Mouse (Mus musculus): ENCODE results near the gene Trim29. TPM values are rescaled to one million over a fixed set of nuclear protein-coding genes. Genes with fewer than 3 reads are reported as not detected.
A peak's percentile ranks its signal among the peaks of the same experiment; 100 is the strongest.

The Trim29 gene
- total and polyA plus RNA-seq, 3 experiments = not detected

DNA sequence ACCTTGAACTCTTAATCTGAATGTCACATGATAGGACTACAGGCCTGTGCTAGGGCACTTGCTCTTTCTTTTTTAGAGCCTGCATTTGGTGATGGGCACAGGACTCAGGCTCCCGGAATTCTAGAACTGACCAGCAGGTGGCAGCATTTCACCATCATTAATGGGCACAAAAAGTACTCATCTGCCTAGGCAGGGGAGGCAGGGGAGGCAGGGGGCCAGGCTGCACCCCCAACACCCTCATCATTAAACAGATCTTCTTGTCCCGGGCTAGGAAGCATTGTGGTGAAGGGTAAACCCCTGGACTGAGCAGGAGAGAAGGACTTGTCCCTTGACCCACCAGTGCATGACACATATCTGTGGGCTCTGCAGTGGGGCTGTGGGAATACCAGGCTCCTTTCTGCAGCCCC, 29.0 kb downstream of the Trim29 start:
- Histone ChIP-seq H3K79me2 (ENCODE audit: control insufficient read depth, insufficient read depth, low read length, poor library complexity) (no peaks in the 10 kb centered on the region), H3K4me1 (ENCODE audit: control insufficient read depth in 1 of 2, insufficient read depth in 2 of 2, low read length in 2 of 2) (no peaks in the 10 kb centered on the region), H3K27me3 (ENCODE audit: control insufficient read depth in 1 of 2, insufficient read depth in 2 of 2, low read length in 2 of 2) (no peaks in the 10 kb centered on the region), H3K9ac (ENCODE audit: control insufficient read depth, low read depth, low read length, poor library complexity, severe bottlenecking) (no peak overlapping the region), H3K9me3 (replicated peaks; ENCODE audit: insufficient read depth, low read length) (no peaks in the 10 kb centered on the region), H3K4me3 (ENCODE audit: control insufficient read depth in 1 of 2, insufficient read depth in 1 of 2, low read depth in 2 of 2, low read length in 2 of 2) (no peak overlapping the region), H3K36me3 (ENCODE audit: control insufficient read depth in 1 of 2, insufficient read depth in 2 of 2, low read length in 2 of 2) (no peaks in the 10 kb centered on the region), H3K27ac (ENCODE audit: control insufficient read depth, low read depth, low read length) (no peak overlapping the region)
- TF ChIP-seq ZC3H11A (IDR thresholded peaks at IDR 0.05; ENCODE audit: low read depth, low read length) (peak; percentile 59), CTCF (IDR thresholded peaks at IDR 0.05 in 2 of 3, conservative IDR thresholded peaks at IDR 0.05 in 1 of 3; ENCODE audit: control insufficient read depth in 1 of 3, insufficient read depth in 1 of 3, low read depth in 2 of 3, low read length in 3 of 3, poor library complexity in 1 of 3, severe bottlenecking in 1 of 3) (peak in 2 of 3 experiments; percentile 64 to 70; a peak in 5 of 6 replicates), RAD21 (IDR thresholded peaks at IDR 0.05; ENCODE audit: low read depth, low read length) (peak; percentile 67), UBTF (IDR thresholded peaks at IDR 0.05; ENCODE audit: borderline replicate concordance, insufficient read depth, low read depth, low read length) (no peak), SMC3 (IDR thresholded peaks at IDR 0.05; ENCODE audit: low read depth, low read length) (peak; percentile 64), GABPA (IDR thresholded peaks at IDR 0.05; ENCODE audit: low read depth, low read length) (no peak)
- DNase-seq (ENCODE audit: low read depth, low spot score) = peak; percentile 29

DNA sequence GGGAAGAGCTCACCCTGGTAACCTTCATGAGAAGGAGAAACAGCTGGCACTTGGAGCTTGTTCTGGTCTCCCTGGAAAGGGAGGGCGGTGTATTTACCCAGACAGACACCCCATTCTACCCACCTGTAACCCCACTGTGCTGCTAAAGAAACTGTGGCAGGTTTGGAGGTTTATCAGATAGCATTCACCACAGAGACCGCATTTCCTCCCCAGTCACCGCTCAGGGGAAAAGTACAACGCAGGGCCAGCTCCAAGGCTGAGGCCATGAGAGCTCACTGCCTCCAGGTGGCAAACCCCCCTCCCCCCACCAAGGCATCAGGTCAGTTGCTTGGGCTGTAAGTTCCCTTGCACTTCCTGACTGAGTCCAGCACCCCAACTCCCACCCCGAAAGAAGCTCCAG, 39.4 kb downstream of the Trim29 start:
- Histone ChIP-seq H3K27ac (ENCODE audit: control insufficient read depth, low read depth, low read length) (no peak overlapping the region), H3K4me1 (ENCODE audit: control insufficient read depth in 1 of 2, insufficient read depth in 2 of 2, low read length in 2 of 2) (no peaks in the 10 kb centered on the region)

DNA sequence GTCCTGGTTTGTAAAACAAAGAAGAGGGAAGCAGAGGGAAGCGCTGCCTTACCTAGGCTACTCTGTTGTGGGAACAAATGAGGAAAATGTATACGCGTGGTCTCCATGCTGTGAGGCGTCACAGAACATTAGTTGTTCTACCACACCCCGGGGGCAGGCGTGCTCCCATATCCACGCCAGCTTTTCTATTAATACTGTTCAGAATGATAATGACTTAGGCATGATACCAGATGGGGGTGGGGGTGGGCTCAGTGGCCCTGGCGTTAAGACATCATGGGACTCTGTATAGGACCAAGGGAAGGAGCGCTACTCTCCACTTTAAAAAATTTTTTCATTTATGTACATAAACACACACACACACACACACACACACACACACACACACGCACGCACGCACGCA, 40.4 kb downstream of the Trim29 start:
- no peak for DNase-seq (ENCODE audit: low read depth, low spot score)
- Histone ChIP-seq H3K4me3 (ENCODE audit: control insufficient read depth in 1 of 2, insufficient read depth in 1 of 2, low read depth in 2 of 2, low read length in 2 of 2) (no peak overlapping the region), H3K9ac (ENCODE audit: control insufficient read depth, low read depth, low read length, poor library complexity, severe bottlenecking) (no peak overlapping the region), H3K9me3 (replicated peaks; ENCODE audit: insufficient read depth, low read length) (no peaks in the 10 kb centered on the region), H3K36me3 (ENCODE audit: control insufficient read depth in 1 of 2, insufficient read depth in 2 of 2, low read length in 2 of 2) (no peaks in the 10 kb centered on the region), H3K27me3 (ENCODE audit: control insufficient read depth in 1 of 2, insufficient read depth in 2 of 2, low read length in 2 of 2) (no peaks in the 10 kb centered on the region; a peak in 1 of 4 replicates), H3K79me2 (ENCODE audit: control insufficient read depth, insufficient read depth, low read length, poor library complexity) (no peaks in the 10 kb centered on the region), H3K4me1 (ENCODE audit: control insufficient read depth in 1 of 2, insufficient read depth in 2 of 2, low read length in 2 of 2) (no peaks in the 10 kb centered on the region), H3K27ac (ENCODE audit: control insufficient read depth, low read depth, low read length) (no peak overlapping the region)
- no peak for TF ChIP-seq MYC (IDR thresholded peaks at IDR 0.05; ENCODE audit: low read depth, low read length)
- no peak for TF ChIP-seq SMC3 (IDR thresholded peaks at IDR 0.05; ENCODE audit: low read depth, low read length)
- TF ChIP-seq JUND (IDR thresholded peaks at IDR 0.05; ENCODE audit: low read depth, low read length) = no peak
- TF ChIP-seq CTCF (IDR thresholded peaks at IDR 0.05 in 2 of 3, conservative IDR thresholded peaks at IDR 0.05 in 1 of 3; ENCODE audit: control insufficient read depth in 1 of 3, insufficient read depth in 1 of 3, low read depth in 2 of 3, low read length in 3 of 3, poor library complexity in 1 of 3, severe bottlenecking in 1 of 3) = no peak
- TF ChIP-seq ZC3H11A (IDR thresholded peaks at IDR 0.05; ENCODE audit: low read depth, low read length) = no peak
- TF ChIP-seq HCFC1 (IDR thresholded peaks at IDR 0.05; ENCODE audit: low read depth, low read length) = no peak
- TF ChIP-seq KAT2A (conservative IDR thresholded peaks at IDR 0.05; ENCODE audit: low read depth, low read length) = no peak
- no peak for TF ChIP-seq POLR2AphosphoS5 (IDR thresholded peaks at IDR 0.05; ENCODE audit: borderline replicate concordance, low read depth, low read length)

More for the DNA sequence above, 39.4 kb downstream of the Trim29 start:
- no peaks in the 10 kb centered on the region for H3K79me2 ChIP-seq (ENCODE audit: control insufficient read depth, insufficient read depth, low read length, poor library complexity)
- H3K4me3 ChIP-seq (ENCODE audit: control insufficient read depth in 1 of 2, insufficient read depth in 1 of 2, low read depth in 2 of 2, low read length in 2 of 2) = no peak overlapping the region
- H3K27me3 ChIP-seq (ENCODE audit: control insufficient read depth in 1 of 2, insufficient read depth in 2 of 2, low read length in 2 of 2) = no peaks in the 10 kb centered on the region; a peak in 1 of 4 replicates
- DNase-seq (ENCODE audit: low read depth, low spot score) = no peak
- H3K9ac ChIP-seq (ENCODE audit: control insufficient read depth, low read depth, low read length, poor library complexity, severe bottlenecking) = no peak overlapping the region
- no peaks in the 10 kb centered on the region for H3K9me3 ChIP-seq (replicated peaks; ENCODE audit: insufficient read depth, low read length)
- TF ChIP-seq USF1 (IDR thresholded peaks at IDR 0.05; ENCODE audit: low read depth, low read length) (no peak), EP300 (IDR thresholded peaks at IDR 0.05; ENCODE audit: low read depth in 1 of 2, low read length in 2 of 2) (no peak), TCF12 (IDR thresholded peaks at IDR 0.05; ENCODE audit: low read depth, low read length) (no peak), RAD21 (IDR thresholded peaks at IDR 0.05; ENCODE audit: low read depth, low read length) (no peak), ELF1 (IDR thresholded peaks at IDR 0.05; ENCODE audit: low read depth, low read length) (no peak), CHD2 (IDR thresholded peaks at IDR 0.05; ENCODE audit: low read length) (no peak), USF2 (IDR thresholded peaks at IDR 0.05; ENCODE audit: borderline replicate concordance in 1 of 2, insufficient read depth in 1 of 2, low read depth in 1 of 2, low read length in 2 of 2) (no peak), MAFK (IDR thresholded peaks at IDR 0.05; ENCODE audit: borderline replicate concordance, low read depth, low read length) (no peak), GATA1 (IDR thresholded peaks at IDR 0.05; ENCODE audit: low read depth, low read length) (no peak), MEF2A (IDR thresholded peaks at IDR 0.05; ENCODE audit: extremely low read depth, insufficient replicate concordance, low read depth, low read length, poor library complexity, severe bottlenecking) (no peak), E2F4 (IDR thresholded peaks at IDR 0.05; ENCODE audit: borderline replicate concordance, low read depth, low read length) (no peak), CTCF (IDR thresholded peaks at IDR 0.05 in 2 of 3, conservative IDR thresholded peaks at IDR 0.05 in 1 of 3; ENCODE audit: control insufficient read depth in 1 of 3, insufficient read depth in 1 of 3, low read depth in 2 of 3, low read length in 3 of 3, poor library complexity in 1 of 3, severe bottlenecking in 1 of 3) (no peak), POLR2AphosphoS5 (IDR thresholded peaks at IDR 0.05; ENCODE audit: borderline replicate concordance, low read depth, low read length) (no peak), NELFE (IDR thresholded peaks at IDR 0.05; ENCODE audit: low read depth, low read length) (no peak), SMC3 (IDR thresholded peaks at IDR 0.05; ENCODE audit: low read depth, low read length) (no peak), GABPA (IDR thresholded peaks at IDR 0.05; ENCODE audit: low read depth, low read length) (no peak)
- H3K36me3 ChIP-seq (ENCODE audit: control insufficient read depth in 1 of 2, insufficient read depth in 2 of 2, low read length in 2 of 2) = no peaks in the 10 kb centered on the region

Data from MEL (cell line).